Mouse (Mus musculus): ENCODE data around the gene Fez2.

GRCm38 (mm10) chr17:78354871-78355270 is 63.1 kb downstream of the Fez2 start:
- TF ChIP-seq CTCF (IDR thresholded peaks at IDR 0.05; ENCODE audit: extremely low read depth, insufficient read length, insufficient replicate concordance, low read depth, low read length) (no peak), POLR2A (IDR thresholded peaks at IDR 0.05; ENCODE audit: low read depth, low read length) (no peak)
